Mouse (Mus musculus) hindlimb bud, embryonic 11.5 days (tissue): ENCODE data around the gene Zfp637.
"Not testable (repeated sequence)": the region's sequence is repeated elsewhere in the genome, so short reads cannot be mapped to it uniquely, and the experiment has no call there.

Source experiments
- DNase-seq: peaks from one replicate; pipeline ENCODE4 v3.0.0-alpha.2; 2012; ENCODE audit warnings: low read depth, low spot score; ENCODE audit errors: extremely low spot score

Zfp637 gene

GRCm38 (mm10) chr6:117840686-117841510, at the start of gene Zfp637:
Gene Zfp637 (plus strand): TSS chr6:117841180.
- peak; percentile 49 for DNase-seq

- no peak for DNase-seq
Observed at GRCm38 (mm10) chr6:117795251-117795650, 45.7 kb upstream of the Zfp637 start.

- no peak for DNase-seq
Observed at GRCm38 (mm10) chr6:117800824-117801223, 40.2 kb upstream of the Zfp637 start.

- no peak for DNase-seq
Observed at GRCm38 (mm10) chr6:117801801-117802200, 39.2 kb upstream of the Zfp637 start.

- no peak for DNase-seq
Observed at GRCm38 (mm10) chr6:117807756-117808155, 33.2 kb upstream of the Zfp637 start.

- no peak for DNase-seq
Observed at GRCm38 (mm10) chr6:117809816-117810215, 31.2 kb upstream of the Zfp637 start.

- no peak for DNase-seq
Observed at GRCm38 (mm10) chr6:117810717-117811116, 30.3 kb upstream of the Zfp637 start.

- no peak for DNase-seq
Observed at GRCm38 (mm10) chr6:117811256-117811655, 29.7 kb upstream of the Zfp637 start.

- no peak for DNase-seq
Observed at GRCm38 (mm10) chr6:117814681-117815080, 26.3 kb upstream of the Zfp637 start.

- DNase-seq = no peak
Observed at GRCm38 (mm10) chr6:117817108-117817541, 23.9 kb upstream of the Zfp637 start.

GRCm38 (mm10) chr6:117820327-117820726, 20.7 kb upstream of the Zfp637 start:
- DNase-seq = no peak

- peak; percentile 78 for DNase-seq
Observed at GRCm38 (mm10) chr6:117825369-117825768, 15.6 kb upstream of the Zfp637 start.

- DNase-seq = peak; percentile 52
Observed at GRCm38 (mm10) chr6:117828273-117828672, 12.7 kb upstream of the Zfp637 start.

- DNase-seq = no peak
Observed at GRCm38 (mm10) chr6:117841511-117841955, 553 bp downstream of the Zfp637 start.

GRCm38 (mm10) chr6:117844597-117844996, 3.6 kb downstream of the Zfp637 start:
- DNase-seq = no peak

- not testable (repeated sequence) for DNase-seq
Observed at GRCm38 (mm10) chr6:117846671-117847070, 5.7 kb downstream of the Zfp637 start.

GRCm38 (mm10) chr6:117847772-117848171, 6.8 kb downstream of the Zfp637 start:
- no peak for DNase-seq

- DNase-seq = no peak
Observed at GRCm38 (mm10) chr6:117848577-117848976, 7.6 kb downstream of the Zfp637 start.

- DNase-seq = no peak
Observed at GRCm38 (mm10) chr6:117851747-117852146, 10.8 kb downstream of the Zfp637 start.

- DNase-seq = no peak
Observed at GRCm38 (mm10) chr6:117857990-117858389, 17.0 kb downstream of the Zfp637 start.

- DNase-seq = no peak
Observed at GRCm38 (mm10) chr6:117861848-117862247, 20.9 kb downstream of the Zfp637 start, which contains the start of gene Zfp239. Gene Zfp239 (plus strand): TSS chr6:117862100.

GRCm38 (mm10) chr6:117862465-117862864, 21.5 kb downstream of the Zfp637 start:
- no peak for DNase-seq
